Mouse (Mus musculus) olfactory bulb, adult 2 months (tissue): ENCODE data around the gene Coro2a.

Source experiments
- CTCF ChIP-seq: fragments of 200-500 bp; IDR thresholded peaks from 2 replicates; pipeline ENCODE4 v1.5.1; 2012; ENCODE audit warnings: low read depth, mild to moderate bottlenecking, low read length, moderate library complexity; ENCODE audit not compliant: insufficient read depth
- POLR2A ChIP-seq: fragments of 200-500 bp; IDR thresholded peaks from 2 replicates; pipeline ENCODE4 v1.6.1; 2012; ENCODE audit warnings: mild to moderate bottlenecking, low read depth, low read length, moderate library complexity; ENCODE audit not compliant: insufficient read depth

DNA sequence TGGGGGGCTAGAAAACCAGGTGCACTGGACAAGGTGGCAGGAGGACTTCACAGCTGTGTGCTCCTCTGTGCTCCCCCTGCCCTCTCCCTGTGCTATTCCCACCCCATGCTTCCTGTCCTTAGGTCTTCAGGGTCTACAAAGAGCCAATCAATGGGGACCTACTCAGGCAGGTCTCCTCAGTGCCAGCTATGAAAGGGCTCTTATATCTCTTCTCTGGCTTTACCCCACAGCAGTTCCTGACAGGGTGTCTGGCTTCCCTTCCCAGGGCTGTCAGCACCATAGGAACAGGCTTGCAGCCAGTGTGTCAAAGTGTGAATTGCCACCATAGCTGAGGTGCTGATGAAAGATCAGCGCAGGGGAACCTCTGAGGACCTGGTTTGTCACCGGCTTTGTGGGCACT lies 81.5 kb downstream of the Coro2a start:
- TF ChIP-seq CTCF (no peak), POLR2A (no peak)
